Mouse (Mus musculus) myocyte (in vitro differentiated cells): ENCODE results near the gene Arl6ip5.

ENCODE experiments used
- E2F4 ChIP-seq: IDR thresholded peaks from one replicate; pipeline ENCODE4 v1.6.1; 2011; ENCODE audit warnings: mild to moderate bottlenecking, control low read depth, moderate library complexity; ENCODE audit not compliant: insufficient read depth
- MAX ChIP-seq: IDR thresholded peaks from one replicate; pipeline ENCODE4 v1.6.1; 2011; ENCODE audit warnings: low read depth, mild to moderate bottlenecking, control low read depth
- MYOG ChIP-seq, 3 experiments: IDR thresholded peaks; one replicate each; pipeline ENCODE4 v1.6.1; 2011; ENCODE audit warnings: control low read depth in 2 of 3, low read depth in 2 of 3, mild to moderate bottlenecking in 2 of 3; ENCODE audit not compliant: insufficient read length in 2 of 3, control insufficient read depth in 1 of 3, insufficient read depth in 1 of 3
- POLR2A ChIP-seq: IDR thresholded peaks from one replicate; pipeline ENCODE4 v1.6.1; 2011; ENCODE audit warnings: low read depth, mild to moderate bottlenecking, control low read depth, moderate library complexity; ENCODE audit not compliant: insufficient read length
- TCF12 ChIP-seq: IDR thresholded peaks from one replicate; pipeline ENCODE4 v1.6.1; 2011; ENCODE audit warnings: mild to moderate bottlenecking, control low read depth; ENCODE audit not compliant: poor library complexity, insufficient read depth, severe bottlenecking
- USF1 ChIP-seq: IDR thresholded peaks from one replicate; pipeline ENCODE4 v1.6.1; 2011; ENCODE audit warnings: low read depth, mild to moderate bottlenecking, control low read depth, moderate library complexity

DNA sequence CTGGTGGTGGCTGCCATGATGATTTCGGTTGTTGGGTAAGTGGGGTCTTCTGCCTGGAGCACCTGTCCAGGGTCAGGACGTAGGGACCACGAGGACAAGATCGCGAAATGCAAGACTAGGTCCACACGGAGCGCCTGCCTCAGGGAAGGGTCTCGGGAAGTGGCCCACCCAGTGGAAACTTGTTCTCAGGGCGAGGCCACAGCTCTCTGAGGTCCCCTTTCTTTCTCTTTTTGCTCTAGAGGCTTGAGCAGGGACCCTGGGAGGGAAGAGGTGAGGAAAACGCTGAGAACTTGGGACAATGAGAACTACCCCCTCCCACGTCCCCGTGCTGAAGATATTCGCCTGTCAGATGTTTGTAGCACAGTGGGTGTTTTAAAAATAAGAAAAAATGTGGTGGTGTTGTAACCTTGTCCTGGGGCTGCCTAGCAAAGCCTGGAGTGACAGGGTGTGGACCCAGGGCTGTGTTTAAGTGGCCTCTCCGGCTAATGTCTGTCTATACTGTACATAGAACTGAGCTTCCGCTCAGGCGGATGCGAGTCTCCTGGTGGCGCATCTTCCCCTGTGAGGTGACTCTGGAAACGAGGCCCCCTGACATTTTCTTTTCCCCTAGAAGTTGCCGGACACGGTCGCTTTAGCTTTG is 593 bp downstream of the Arl6ip5 start:
- no peak for TF ChIP-seq E2F4
- TF ChIP-seq POLR2A = peak; percentile 27
- no peak for TF ChIP-seq USF1
- TF ChIP-seq MYOG (IDR thresholded peaks at IDR 0.05; ENCODE audit: control insufficient read depth in 1 of 3, insufficient read depth in 1 of 3, insufficient read length in 2 of 3, low read depth in 2 of 3) = no peak
- TF ChIP-seq MAX = no peak
- no peak for TF ChIP-seq TCF12
